Mouse (Mus musculus) ES-E14 (cell line): ENCODE data around the gene Rbpj.

Experiments used
- CHD2 ChIP-seq: IDR thresholded peaks from 2 replicates; pipeline ENCODE4 v1.6.1; 2014; ENCODE audit warnings: mild to moderate bottlenecking, low read depth, low read length, inconsistent platforms
- MAFK ChIP-seq: IDR thresholded peaks from 2 replicates; pipeline ENCODE4 v1.6.1; 2014; ENCODE audit warnings: mild to moderate bottlenecking, low read depth, low read length, inconsistent platforms; ENCODE audit not compliant: insufficient read depth
- ZNF384 ChIP-seq: IDR thresholded peaks from 2 replicates; pipeline ENCODE4 v1.6.1; 2012; ENCODE audit warnings: low read depth, low read length, inconsistent platforms

DNA sequence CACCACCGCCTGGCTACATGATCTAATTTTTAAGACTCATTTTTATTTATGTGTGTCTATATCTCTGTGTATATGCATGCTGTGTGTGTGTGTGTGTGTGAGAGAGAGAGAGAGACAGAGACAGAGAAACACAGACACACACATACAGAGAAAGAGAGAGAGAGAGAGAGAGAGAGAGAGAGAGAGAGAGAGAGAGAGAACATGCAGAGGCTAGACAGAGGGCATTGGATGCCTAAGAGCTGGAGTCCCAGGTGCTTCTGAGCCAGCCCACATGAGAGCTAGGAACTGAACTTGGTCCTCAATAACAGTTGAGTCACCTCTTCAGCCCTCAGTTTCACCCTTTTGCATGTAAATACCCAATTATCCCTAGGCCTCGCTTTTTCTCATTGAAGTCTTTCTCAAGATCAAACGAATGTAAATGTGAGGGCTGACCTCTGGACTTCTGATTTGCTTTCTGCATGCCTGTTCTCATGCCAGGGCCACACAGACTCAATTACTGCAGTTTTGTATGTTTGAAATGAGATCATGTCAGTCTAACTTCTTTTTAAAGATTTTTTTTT lies 109.0 kb downstream of the Rbpj start:
- TF ChIP-seq ZNF384 (no peak), CHD2 (no peak), MAFK (0 out of 2 replicates have a peak, but pooled peaks have one; percentile 24)
